Mouse (Mus musculus) hindbrain, embryonic 16.5 days (tissue): ENCODE results near the gene Siva1. TPM values are rescaled to one million over a fixed set of nuclear protein-coding genes. Genes with fewer than 3 reads are reported as not detected.
A peak's percentile ranks its signal among the peaks of the same experiment; 100 is the strongest.

Source experiments
- ATAC-seq: fragments of 200-750 bp; cut with Nextera tagmentation; 2 replicates; pipeline ENCODE4 v1.8.0; 2017; ENCODE audit warnings: moderate TSS enrichment, moderate library complexity
- H3K27ac ChIP-seq: fragments of 300-500 bp; sonication (generic); 2 replicates; pipeline ENCODE4 v1.5.1; 2014; ENCODE audit warnings: low read depth, mild to moderate bottlenecking, control low read depth, low read length, moderate library complexity
- H3K27me3 ChIP-seq: fragments of 300-500 bp; sonication (generic); replicated peaks from 2 replicates; pipeline ENCODE4 v1.6.1; 2014; ENCODE audit warnings: low read length; ENCODE audit not compliant: control insufficient read depth, insufficient read depth
- H3K36me3 ChIP-seq: fragments of 300-500 bp; sonication (generic); 2 replicates; pipeline ENCODE4 v1.6.1; 2014; ENCODE audit warnings: mild to moderate bottlenecking, low read length, moderate library complexity, mixed read lengths; ENCODE audit not compliant: control insufficient read depth, insufficient read depth
- H3K4me1 ChIP-seq: fragments of 300-500 bp; sonication (generic); 2 replicates; pipeline ENCODE4 v1.6.1; 2014; ENCODE audit warnings: low read depth, low read length; ENCODE audit not compliant: control insufficient read depth, insufficient read depth
- H3K4me2 ChIP-seq: fragments of 300-500 bp; sonication (generic); 2 replicates; pipeline ENCODE4 v1.6.1; 2014; ENCODE audit warnings: mild to moderate bottlenecking, low read length, control low read depth, moderate library complexity
- H3K4me3 ChIP-seq: fragments of 300-500 bp; sonication (generic); 2 replicates; pipeline ENCODE4 v1.5.1; 2014; ENCODE audit warnings: mild to moderate bottlenecking, low read length, control low read depth, moderate library complexity
- H3K9ac ChIP-seq: fragments of 300-500 bp; sonication (generic); 2 replicates; pipeline ENCODE4 v1.6.1; 2014; ENCODE audit warnings: low read depth, mild to moderate bottlenecking, control low read depth, low read length, moderate library complexity
- H3K9me3 ChIP-seq: fragments of 300-500 bp; sonication (generic); 2 replicates; pipeline ENCODE4 v1.6.1; 2014; ENCODE audit warnings: mild to moderate bottlenecking, low read length, moderate library complexity; ENCODE audit not compliant: control insufficient read depth
- WGBS: fragments of 180-500 bp; shearing (Covaris S2); extraction: QIAGEN DNeasy Blood & Tissue Kit; methylation state at CpG from one replicate; pipeline ENCODE4 v1.1.7; 2014; 5-methylcytosine and 5-hydroxymethylcytosine counted together
- polyA plus RNA-seq: library from polyadenylated mRNA; unstranded; fragments of >200 nt; fragmentation: Nextera tagmentation; extraction: Ambion mirVana; gene quantifications from 2 replicates; pipeline ENCODE4 v1.2.1, GENCODE M21; 2015

Gene Siva1
- polyA plus RNA-seq, 1 experiment from 2014 or later: 48.1 TPM

DNA sequence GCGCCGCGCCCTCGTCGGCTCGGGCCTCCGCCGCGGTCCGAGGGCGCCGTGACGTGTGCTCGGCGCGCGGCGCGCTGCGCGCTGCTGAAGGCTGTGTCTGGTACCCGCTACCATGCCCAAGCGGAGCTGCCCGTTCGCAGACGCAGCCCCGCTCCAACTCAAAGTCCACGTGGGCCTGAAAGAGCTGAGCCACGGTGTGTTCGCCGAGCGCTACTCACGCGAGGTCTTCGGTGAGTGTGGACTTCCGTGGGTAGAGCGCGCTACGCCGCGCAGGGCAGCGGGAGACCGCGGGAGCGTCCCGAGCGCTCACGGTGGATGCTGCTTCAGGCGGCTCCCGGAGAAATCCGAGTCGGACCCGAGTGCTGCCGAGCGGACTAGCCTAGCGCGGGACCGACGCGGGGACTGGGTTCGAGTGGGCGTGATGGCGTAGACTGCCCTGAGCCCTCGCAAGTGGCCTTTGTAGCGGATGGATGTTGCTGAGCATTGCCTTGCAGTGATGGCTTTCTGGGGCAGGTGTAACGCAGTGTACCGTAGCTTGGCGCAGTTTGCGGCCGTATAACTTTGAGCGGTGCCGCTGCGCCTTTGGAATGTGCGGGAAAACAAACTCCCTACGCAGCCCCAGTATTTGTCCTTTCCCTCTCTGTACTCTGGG is 502 bp downstream of the Siva1 start:
- peak overlapping the region; percentile 66 for H3K9ac ChIP-seq
- H3K4me1 ChIP-seq: peaks cover 19% of the 10 kb centered on the region
- WGBS: under 1% methylated on average over 75 of the region's 75 CpGs
- no peaks in the 10 kb centered on the region for H3K27me3 ChIP-seq
- ATAC-seq: no peak
- peak overlapping the region; percentile 73 for H3K4me2 ChIP-seq
- peaks cover 7% of the 10 kb centered on the region for H3K36me3 ChIP-seq
- H3K27ac ChIP-seq: peak overlapping the region; percentile 75
- H3K4me3 ChIP-seq: peak overlapping the region; percentile 53
- no peaks in the 10 kb centered on the region for H3K9me3 ChIP-seq

DNA sequence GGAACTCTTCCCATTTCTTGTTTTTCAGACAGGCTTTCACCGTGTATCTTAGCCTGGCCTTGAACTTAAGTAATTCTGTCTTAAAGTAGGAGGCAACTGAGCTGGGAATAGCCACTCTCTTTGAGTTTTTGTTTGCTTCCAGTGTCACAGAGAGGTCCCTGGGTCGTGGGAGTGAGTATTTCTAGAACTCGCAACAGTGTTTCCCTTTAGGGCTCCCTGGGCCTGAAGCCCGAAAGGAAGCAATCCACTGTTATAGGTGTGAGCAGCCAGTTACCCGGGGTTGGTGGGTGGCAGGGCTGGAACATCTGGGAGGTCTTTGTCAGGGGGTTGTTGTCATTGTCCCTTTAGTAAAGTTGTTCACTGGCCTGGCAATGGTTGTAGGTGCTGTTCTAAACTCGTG is 1.7 kb downstream of the Siva1 start:
- peaks cover 19% of the 10 kb centered on the region for H3K4me1 ChIP-seq
- H3K9ac ChIP-seq: peak overlapping the region; percentile 66; the same call in 1 of the 2 replicates
- no peak for ATAC-seq
- H3K27me3 ChIP-seq: no peaks in the 10 kb centered on the region
- peak overlapping the region; percentile 53; the same call in 1 of the 2 replicates for H3K4me3 ChIP-seq
- H3K9me3 ChIP-seq: no peaks in the 10 kb centered on the region
- WGBS: 57% methylated on average over 6 of the region's 6 CpGs
- H3K36me3 ChIP-seq: peaks cover 7% of the 10 kb centered on the region
- no peak overlapping the region for H3K27ac ChIP-seq
- H3K4me2 ChIP-seq: peak overlapping the region; percentile 73

DNA sequence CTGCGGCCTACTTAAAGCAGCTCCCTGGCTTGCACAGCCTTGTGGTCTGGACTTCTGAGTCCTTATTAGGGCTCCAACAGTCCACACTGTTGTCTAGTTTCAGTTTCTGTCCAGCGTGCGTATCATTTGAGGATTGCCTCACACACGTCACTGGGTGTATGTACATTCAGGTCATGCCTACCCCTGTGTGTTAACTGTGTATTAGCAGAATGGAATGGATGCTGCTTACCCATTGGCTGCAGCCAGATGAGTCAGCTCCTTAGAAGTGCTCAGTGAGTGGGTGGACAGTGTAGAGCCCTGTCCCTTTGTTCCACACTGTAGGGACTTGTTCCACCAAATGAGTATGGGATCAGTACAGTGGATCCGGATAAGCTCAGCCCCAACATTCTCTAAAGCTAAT is 3.6 kb downstream of the Siva1 start:
- Histone ChIP-seq H3K27me3 (no peaks in the 10 kb centered on the region), H3K9ac (no peak overlapping the region), H3K4me1 (peaks cover 19% of the 10 kb centered on the region), H3K9me3 (no peaks in the 10 kb centered on the region), H3K36me3 (peaks cover 13% of the 10 kb centered on the region), H3K4me2 (no peak overlapping the region), H3K4me3 (no peak overlapping the region), H3K27ac (no peak overlapping the region)
- no peak for ATAC-seq
- 95% methylated on average over 5 of the region's 5 CpGs for WGBS

GRCm38 (mm10) chr12:112651778-112652439 is 7.4 kb downstream of the Siva1 start:
- Histone ChIP-seq H3K36me3 (peaks cover 41% of the 10 kb centered on the region), H3K4me3 (no peak overlapping the region), H3K9me3 (no peaks in the 10 kb centered on the region)

GRCm38 (mm10) chr12:112653157-112653824 is 8.8 kb downstream of the Siva1 start:
- H3K27ac ChIP-seq: peak overlapping the region; percentile 54

More at GRCm38 (mm10) chr12:112651778-112652439, 7.4 kb downstream of the Siva1 start:
- H3K4me2 ChIP-seq: no peak overlapping the region
- no peaks in the 10 kb centered on the region for H3K27me3 ChIP-seq
- H3K27ac ChIP-seq: no peak overlapping the region
- WGBS: 83% methylated on average over 5 of the region's 5 CpGs
- no peak overlapping the region for H3K9ac ChIP-seq
- H3K4me1 ChIP-seq: no peaks in the 10 kb centered on the region
- no peak for ATAC-seq

DNA sequence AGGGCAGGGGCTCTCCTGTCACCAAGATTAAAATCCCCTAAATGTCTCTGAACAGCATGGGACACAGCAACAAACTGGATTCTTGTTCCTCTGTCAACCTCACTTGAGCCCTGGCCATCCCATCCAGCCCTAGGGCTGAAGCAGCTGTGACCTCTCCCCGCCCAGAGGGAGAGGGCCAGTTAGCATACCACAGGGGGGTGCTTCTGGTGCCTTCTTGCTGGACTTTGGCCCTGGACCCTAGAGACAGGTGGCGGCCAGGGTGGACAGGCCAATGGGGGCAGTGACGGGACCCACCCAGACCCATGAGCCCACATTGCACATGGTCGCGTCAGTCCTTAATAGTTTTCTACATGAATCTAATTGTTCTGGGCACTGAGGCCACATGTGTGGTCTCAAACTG is 9.6 kb downstream of the Siva1 start:
- no peak for ATAC-seq
- Histone ChIP-seq H3K9ac (no peak overlapping the region), H3K4me1 (peaks cover 4% of the 10 kb centered on the region; the same call in 1 of the 2 replicates), H3K27me3 (no peaks in the 10 kb centered on the region), H3K4me3 (no peak overlapping the region), H3K9me3 (no peaks in the 10 kb centered on the region), H3K4me2 (no peak overlapping the region), H3K27ac (no peak overlapping the region), H3K36me3 (peaks cover 60% of the 10 kb centered on the region)
- WGBS: 89% methylated on average over 5 of the region's 5 CpGs

More at GRCm38 (mm10) chr12:112653157-112653824, 8.8 kb downstream of the Siva1 start:
- H3K27me3 ChIP-seq: no peaks in the 10 kb centered on the region
- no peak overlapping the region for H3K4me3 ChIP-seq
- no peaks in the 10 kb centered on the region for H3K4me1 ChIP-seq
- peaks cover 53% of the 10 kb centered on the region for H3K36me3 ChIP-seq
- 37% methylated on average over 7 of the region's 7 CpGs for WGBS
- no peak overlapping the region for H3K9ac ChIP-seq
- ATAC-seq: peak; percentile 35
- no peak overlapping the region for H3K4me2 ChIP-seq
- H3K9me3 ChIP-seq: no peaks in the 10 kb centered on the region

GRCm38 (mm10) chr12:112658619-112659018 is 14.1 kb downstream of the Siva1 start:
- H3K27ac ChIP-seq: no peak overlapping the region
- no peaks in the 10 kb centered on the region for H3K27me3 ChIP-seq
- H3K4me1 ChIP-seq: peaks cover 31% of the 10 kb centered on the region
- no peak overlapping the region for H3K4me3 ChIP-seq
- ATAC-seq: no peak
- peaks cover 49% of the 10 kb centered on the region for H3K36me3 ChIP-seq
- H3K4me2 ChIP-seq: no peak overlapping the region
- no peak overlapping the region; the same call in 1 of the 2 replicates for H3K9ac ChIP-seq
- WGBS: 83% methylated on average over 7 of the region's 7 CpGs
- no peaks in the 10 kb centered on the region for H3K9me3 ChIP-seq

- no peak overlapping the region for H3K9ac ChIP-seq
- no peaks in the 10 kb centered on the region for H3K9me3 ChIP-seq
- no peaks in the 10 kb centered on the region for H3K27me3 ChIP-seq
- no peak overlapping the region for H3K4me2 ChIP-seq
- no peak overlapping the region for H3K27ac ChIP-seq
- no peak overlapping the region for H3K4me3 ChIP-seq
- 70% methylated on average over 5 of the region's 6 CpGs for WGBS
- no peak for ATAC-seq
- H3K4me1 ChIP-seq: peaks cover 36% of the 10 kb centered on the region
- H3K36me3 ChIP-seq: peaks cover 45% of the 10 kb centered on the region
Measured at GRCm38 (mm10) chr12:112659109-112659508, 14.6 kb downstream of the Siva1 start.
